Mouse (Mus musculus): ENCODE data around the gene Tmem245. TPM values are rescaled to one million over a fixed set of nuclear protein-coding genes. Genes with fewer than 3 reads are reported as not detected.

Tmem245 gene
- total and polyA plus RNA-seq, 3 experiments, result 7.3 to 15.0 (median 7.7) TPM

DNA sequence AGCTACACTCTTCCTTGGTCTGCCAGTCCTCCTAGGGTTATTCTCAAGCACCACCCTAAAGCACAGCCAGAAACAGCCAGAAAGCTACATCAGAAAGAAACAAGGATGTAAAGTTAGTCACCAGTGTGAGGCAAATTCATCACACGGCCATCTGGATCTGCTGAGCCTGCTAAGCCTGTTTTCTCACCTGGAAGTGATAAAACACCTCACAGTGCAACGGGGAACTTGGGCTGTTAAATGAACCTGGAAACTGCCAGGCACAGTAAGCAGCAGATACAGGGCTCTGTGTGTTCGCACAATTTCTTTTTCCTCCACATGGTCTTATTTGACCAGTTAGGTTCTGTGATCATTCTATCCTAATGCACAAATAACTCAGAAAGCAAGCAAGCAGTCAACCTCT is 37.7 kb downstream of the Tmem245 start:
- Histone ChIP-seq H3K4me3 (ENCODE audit: control insufficient read depth in 1 of 2, insufficient read depth in 1 of 2, low read depth in 2 of 2, low read length in 2 of 2) (no peak overlapping the region), H3K36me3 (ENCODE audit: control insufficient read depth in 1 of 2, insufficient read depth in 2 of 2, low read length in 2 of 2) (peaks cover 0 to 15% of the 10 kb centered on the region in 2 experiments; a peak in 2 of 4 replicates), H3K79me2 (ENCODE audit: control insufficient read depth, insufficient read depth, low read length, poor library complexity) (no peaks in the 10 kb centered on the region), H3K27me3 (ENCODE audit: control insufficient read depth in 1 of 2, insufficient read depth in 2 of 2, low read length in 2 of 2) (no peaks in the 10 kb centered on the region), H3K27ac (ENCODE audit: control insufficient read depth, low read depth, low read length) (no peak overlapping the region), H3K9me3 (replicated peaks; ENCODE audit: insufficient read depth, low read length) (no peaks in the 10 kb centered on the region), H3K4me1 (ENCODE audit: control insufficient read depth in 1 of 2, insufficient read depth in 2 of 2, low read length in 2 of 2) (no peaks in the 10 kb centered on the region), H3K9ac (ENCODE audit: control insufficient read depth, low read depth, low read length, poor library complexity, severe bottlenecking) (no peak overlapping the region)
- DNase-seq (ENCODE audit: low read depth, low spot score), result no peak
- TF ChIP-seq MYC (IDR thresholded peaks at IDR 0.05; ENCODE audit: low read depth, low read length) (no peak), GATA1 (IDR thresholded peaks at IDR 0.05; ENCODE audit: low read depth, low read length) (no peak), TAL1 (IDR thresholded peaks at IDR 0.05; ENCODE audit: low read length) (no peak), RAD21 (IDR thresholded peaks at IDR 0.05; ENCODE audit: low read depth, low read length) (no peak), ELF1 (IDR thresholded peaks at IDR 0.05; ENCODE audit: low read depth, low read length) (no peak), CHD2 (IDR thresholded peaks at IDR 0.05; ENCODE audit: low read length) (no peak), MAX (IDR thresholded peaks at IDR 0.05; ENCODE audit: low read length) (no peak)

- Histone ChIP-seq H3K79me2 (ENCODE audit: control insufficient read depth, insufficient read depth, low read length, poor library complexity) (no peaks in the 10 kb centered on the region), H3K9ac (ENCODE audit: control insufficient read depth, low read depth, low read length, poor library complexity, severe bottlenecking) (no peak overlapping the region), H3K9me3 (replicated peaks; ENCODE audit: insufficient read depth, low read length) (no peaks in the 10 kb centered on the region), H3K36me3 (ENCODE audit: control insufficient read depth in 1 of 2, insufficient read depth in 2 of 2, low read length in 2 of 2) (peaks cover 0 to 14% of the 10 kb centered on the region in 2 experiments; a peak in 2 of 4 replicates), H3K27ac (ENCODE audit: control insufficient read depth, low read depth, low read length) (no peak overlapping the region), H3K27me3 (ENCODE audit: control insufficient read depth in 1 of 2, insufficient read depth in 2 of 2, low read length in 2 of 2) (no peaks in the 10 kb centered on the region), H3K4me3 (ENCODE audit: control insufficient read depth in 1 of 2, insufficient read depth in 1 of 2, low read depth in 2 of 2, low read length in 2 of 2) (no peak overlapping the region), H3K4me1 (ENCODE audit: control insufficient read depth in 1 of 2, insufficient read depth in 2 of 2, low read length in 2 of 2) (no peaks in the 10 kb centered on the region)
- no peak for DNase-seq (ENCODE audit: low read depth, low spot score)
- no peak for TF ChIP-seq HCFC1 (IDR thresholded peaks at IDR 0.05; ENCODE audit: low read depth, low read length)
- no peak for TF ChIP-seq ZC3H11A (IDR thresholded peaks at IDR 0.05; ENCODE audit: low read depth, low read length)
- TF ChIP-seq MYC (IDR thresholded peaks at IDR 0.05; ENCODE audit: low read depth, low read length), result no peak
- TF ChIP-seq CHD1 (IDR thresholded peaks at IDR 0.05; ENCODE audit: low read depth, low read length), result no peak
- TF ChIP-seq USF2 (IDR thresholded peaks at IDR 0.05; ENCODE audit: borderline replicate concordance in 1 of 2, insufficient read depth in 1 of 2, low read depth in 1 of 2, low read length in 2 of 2), result no peak
- TF ChIP-seq ELF1 (IDR thresholded peaks at IDR 0.05; ENCODE audit: low read depth, low read length), result no peak
- no peak for TF ChIP-seq POLR2AphosphoS5 (IDR thresholded peaks at IDR 0.05; ENCODE audit: borderline replicate concordance, low read depth, low read length)
- no peak for TF ChIP-seq EP300 (IDR thresholded peaks at IDR 0.05; ENCODE audit: low read depth in 1 of 2, low read length in 2 of 2)
- TF ChIP-seq MYB (IDR thresholded peaks at IDR 0.05; ENCODE audit: low read depth, low read length), result no peak
- TF ChIP-seq ZKSCAN1 (IDR thresholded peaks at IDR 0.05; ENCODE audit: low read depth, low read length), result no peak
- TF ChIP-seq NELFE (IDR thresholded peaks at IDR 0.05; ENCODE audit: low read depth, low read length), result no peak
- no peak for TF ChIP-seq BHLHE40 (IDR thresholded peaks at IDR 0.05; ENCODE audit: borderline replicate concordance, low read depth, low read length)
- no peak for TF ChIP-seq JUND (IDR thresholded peaks at IDR 0.05; ENCODE audit: low read depth, low read length)
- TF ChIP-seq ZMIZ1 (IDR thresholded peaks at IDR 0.05; ENCODE audit: low read depth, low read length), result no peak
- no peak for TF ChIP-seq GATA1 (IDR thresholded peaks at IDR 0.05; ENCODE audit: low read depth, low read length)
- no peak for TF ChIP-seq GABPA (IDR thresholded peaks at IDR 0.05; ENCODE audit: low read depth, low read length)
- TF ChIP-seq ETS1 (IDR thresholded peaks at IDR 0.05; ENCODE audit: low read depth, low read length), result no peak
Observed at GRCm38 (mm10) chr4:56907671-56908070, 39.6 kb downstream of the Tmem245 start.
